Mouse (Mus musculus) T-cell, adult 2 months (primary cell): ENCODE measurements around the gene Gm10197.

Source experiments
- DNase-seq: peaks from one replicate; pipeline ENCODE4 v3.0.0; 2022; ENCODE audit warnings: low spot score

Gene Gm10197

DNA sequence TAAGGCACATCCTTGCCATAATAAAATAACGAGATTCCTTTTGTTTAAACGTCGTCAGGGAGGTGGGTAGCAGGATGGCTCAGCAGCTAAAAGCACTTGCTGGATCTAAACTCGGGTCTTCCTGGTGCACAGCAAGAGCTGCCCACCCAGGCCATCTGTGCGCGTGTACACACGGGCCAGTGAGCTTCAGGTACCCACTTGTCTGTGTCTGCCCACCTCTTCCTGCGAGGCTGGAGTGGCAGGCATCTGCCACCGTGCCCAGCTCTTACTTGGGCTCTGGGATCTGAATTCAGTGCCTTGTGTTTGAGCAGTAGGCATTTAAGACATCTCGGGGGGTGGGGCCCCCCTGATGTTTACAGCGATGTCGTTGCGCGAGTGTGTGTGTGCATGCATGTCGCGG, 16.5 kb downstream of the Gm10197 start:
- no peak for DNase-seq

- no peak for DNase-seq
Measured at GRCm38 (mm10) chr19:53354271-53355000, 17.1 kb downstream of the Gm10197 start.

DNA sequence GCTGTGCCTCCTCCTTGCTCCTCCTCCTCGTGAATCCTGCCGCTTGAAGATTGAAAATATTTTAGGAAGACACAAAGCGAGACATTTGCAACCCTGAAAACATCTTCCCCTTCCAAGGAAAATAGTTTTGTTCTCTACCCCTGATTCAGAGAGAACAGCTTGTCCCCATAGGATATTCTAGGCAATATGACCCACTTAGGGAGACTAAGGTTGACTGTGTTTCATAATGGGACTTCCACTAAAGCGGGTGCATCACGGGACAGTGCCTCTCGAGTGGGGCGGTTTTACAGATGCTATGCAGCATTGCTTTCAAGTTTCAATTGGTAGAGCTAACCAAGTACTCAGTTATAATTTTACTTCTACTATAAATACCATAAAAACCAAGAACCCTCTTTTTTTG, 17.7 kb downstream of the Gm10197 start:
- no peak for DNase-seq

GRCm38 (mm10) chr19:53345766-53346165, 25.8 kb downstream of the Gm10197 start:
- no peak for DNase-seq

- no peak for DNase-seq
Measured at GRCm38 (mm10) chr19:53344062-53344461, 27.5 kb downstream of the Gm10197 start.

GRCm38 (mm10) chr19:53343174-53343881, 28.2 kb downstream of the Gm10197 start:
- no peak for DNase-seq

DNA sequence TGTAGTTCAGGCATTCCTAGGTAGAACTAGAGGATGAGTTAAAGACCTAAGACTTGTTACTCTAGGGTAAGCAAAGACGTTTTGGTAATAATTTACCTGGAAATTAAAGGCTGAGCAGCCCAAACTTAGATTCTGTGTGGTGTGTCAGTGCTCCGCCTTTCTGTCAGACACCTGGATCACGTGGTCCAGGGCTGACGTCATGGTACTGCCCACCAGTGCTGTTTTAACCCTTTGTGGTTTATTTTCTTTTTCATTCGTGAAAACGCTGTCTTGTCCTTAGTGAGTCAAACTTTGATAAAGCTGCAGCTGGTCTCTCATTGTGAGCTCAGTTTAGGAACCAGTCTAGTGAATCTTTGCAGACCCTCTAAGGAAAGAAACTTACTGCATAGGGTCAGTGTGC, 31.1 kb downstream of the Gm10197 start:
- DNase-seq, result no peak

- no peak for DNase-seq
Measured at GRCm38 (mm10) chr19:53335241-53335640, 36.3 kb downstream of the Gm10197 start.

DNA sequence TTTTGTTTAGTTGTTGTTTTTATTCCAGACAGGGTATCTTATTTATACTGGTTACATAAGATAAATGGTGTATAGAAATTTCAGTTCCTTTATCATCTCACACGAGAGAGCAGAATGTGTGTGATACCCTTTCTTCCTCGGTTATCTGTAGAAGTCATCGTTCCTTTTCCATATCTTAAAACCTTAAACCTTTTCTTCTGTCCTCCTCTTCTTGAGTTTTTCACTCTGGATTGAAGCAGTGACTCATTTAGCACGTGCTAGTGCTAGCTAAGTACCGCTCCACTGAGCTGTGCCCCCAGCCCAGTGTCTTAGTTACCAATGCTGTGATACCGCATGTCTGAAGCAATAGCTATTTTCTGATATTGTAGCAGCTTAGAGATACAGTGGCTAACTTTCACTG, 37.8 kb downstream of the Gm10197 start:
- DNase-seq, result no peak

- DNase-seq, result no peak
Measured at GRCm38 (mm10) chr19:53331882-53332500, 39.6 kb downstream of the Gm10197 start.

- DNase-seq, result peak; percentile 54
Measured at GRCm38 (mm10) chr19:53329992-53330381, 41.6 kb downstream of the Gm10197 start.

- DNase-seq, result peak; percentile 84
Measured at GRCm38 (mm10) chr19:53329221-53329991, 42.2 kb downstream of the Gm10197 start.

DNA sequence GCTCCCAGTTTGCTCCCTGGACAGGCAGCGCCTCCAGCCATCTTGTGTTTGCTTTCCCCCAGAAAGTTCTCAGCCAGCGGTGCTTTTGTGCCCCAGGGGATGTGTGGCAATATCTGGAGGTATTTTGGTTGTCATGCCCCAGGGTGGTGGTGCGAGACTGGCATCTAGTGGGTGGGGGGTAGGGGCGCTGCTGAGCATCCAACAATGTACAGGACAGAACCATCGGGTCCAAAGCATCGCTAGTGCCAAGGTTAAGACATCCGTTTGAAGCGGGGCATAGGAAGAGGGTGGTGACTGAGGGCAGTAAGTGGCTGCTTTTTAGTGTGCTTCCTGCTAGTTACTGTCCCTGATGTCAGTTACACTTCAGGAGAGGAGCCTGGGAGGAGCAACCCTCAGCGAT, 43.5 kb downstream of the Gm10197 start:
- DNase-seq, result no peak

- peak; percentile 38 for DNase-seq
Measured at GRCm38 (mm10) chr19:53325578-53326295, 45.8 kb downstream of the Gm10197 start.

GRCm38 (mm10) chr19:53324866-53325265, 46.7 kb downstream of the Gm10197 start:
- no peak for DNase-seq

DNA sequence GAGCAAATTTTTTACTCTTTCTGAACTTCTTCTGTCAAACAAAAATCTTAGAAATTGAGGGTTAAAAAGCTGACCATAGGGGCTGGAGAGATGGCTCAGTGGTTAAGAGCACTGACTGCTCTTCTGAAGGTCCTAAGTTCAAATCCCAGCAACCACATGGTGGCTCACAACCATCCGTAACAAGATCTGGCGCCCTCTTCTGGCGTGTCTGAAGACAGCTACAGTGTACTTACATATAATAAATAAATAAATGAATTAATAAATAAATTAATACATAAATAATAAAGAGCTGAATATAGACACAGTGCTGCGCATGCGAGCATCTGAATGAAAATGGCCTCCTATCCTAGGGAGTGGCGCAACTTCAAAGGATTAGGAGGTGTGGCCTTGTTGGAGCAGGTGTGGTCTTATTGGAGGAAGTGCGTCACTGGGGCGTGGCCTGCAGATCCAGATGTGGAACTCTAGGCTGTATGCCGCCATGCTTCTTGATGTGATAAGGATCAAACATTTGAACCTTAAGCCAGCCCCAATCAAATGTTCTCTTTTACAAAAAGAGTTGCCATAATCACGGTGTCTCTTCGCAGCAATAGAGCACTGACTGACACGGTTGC, 49.0 kb downstream of the Gm10197 start:
- DNase-seq, result no peak
